Mouse (Mus musculus): Measurements from ENCODE around the gene Gm21964.

GRCm38 (mm10) chr8:110119715-110120114 is 18.7 kb downstream of the Gm21964 start:
- TF ChIP-seq CTCF (IDR thresholded peaks at IDR 0.05; ENCODE audit: low read depth): peak; percentile 57
- no peak for TF ChIP-seq EP300 (optimal IDR thresholded peaks at IDR 0.05)

All from stomach, postnatal 0 days (tissue).